Mouse (Mus musculus) spleen, postnatal 36 days (tissue): ENCODE results near the gene Plekhb1.

Experiments used
- DNase-seq, 2 experiments: peaks; one replicate each; pipeline ENCODE4 v3.0.0; 2022; ENCODE audit warnings: low spot score in 2 of 2, mixed read lengths in 1 of 2

The Plekhb1 gene

DNA sequence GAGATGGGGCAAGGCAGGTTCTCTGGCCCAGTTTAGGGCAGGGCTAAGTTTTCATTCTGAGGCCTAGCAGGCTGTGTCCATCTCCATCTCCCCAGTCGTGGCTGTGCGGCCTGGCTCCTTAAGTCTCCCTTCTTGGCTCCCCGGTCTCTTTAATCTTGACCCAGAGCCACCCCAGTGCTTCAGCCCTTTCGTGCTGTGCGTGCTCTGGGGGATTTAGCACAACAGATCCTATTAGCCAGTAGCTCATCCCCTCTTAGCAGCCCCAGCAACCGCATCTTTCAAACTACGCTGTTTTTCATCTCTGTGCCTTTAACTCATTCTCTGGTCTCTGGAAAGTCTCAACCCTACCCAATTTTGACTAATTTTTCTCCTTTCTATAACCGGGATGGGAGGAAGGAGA, at the start of gene Plekhb1:
Gene Plekhb1, minus strand, starts transcription at position 184 of the 400 bp plus-strand sequence.
- no peak for DNase-seq

DNA sequence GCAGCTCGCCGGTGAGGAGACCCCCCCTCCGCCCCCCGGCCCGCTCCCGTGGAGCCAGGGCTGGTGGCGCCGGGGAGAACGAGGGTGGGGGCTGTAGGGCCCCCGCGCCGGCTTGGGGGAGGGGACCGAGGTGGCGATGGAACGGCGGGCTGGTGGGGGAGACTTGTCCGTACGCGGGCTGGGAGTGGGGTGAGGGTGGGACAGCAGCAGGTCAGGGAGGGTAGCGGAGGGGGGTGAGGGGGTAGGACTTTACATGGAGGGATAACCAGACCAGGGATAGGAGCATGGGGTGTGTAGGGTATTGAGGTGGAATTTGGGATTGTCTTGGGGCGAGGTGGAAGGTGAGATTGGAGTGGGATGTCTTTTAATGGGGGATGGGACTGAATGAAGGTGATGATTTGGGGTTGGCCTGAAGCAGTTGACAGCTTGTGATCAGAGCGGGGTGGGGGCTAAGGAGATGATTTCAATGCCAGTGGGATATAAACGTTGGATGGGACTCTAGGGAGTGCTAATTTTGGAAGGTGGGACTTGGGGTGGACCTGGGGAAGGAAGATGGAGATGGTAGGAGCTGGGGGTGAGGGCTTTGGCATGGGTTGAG, 44.8 kb upstream of the Plekhb1 start:
- DNase-seq = no peak

DNA sequence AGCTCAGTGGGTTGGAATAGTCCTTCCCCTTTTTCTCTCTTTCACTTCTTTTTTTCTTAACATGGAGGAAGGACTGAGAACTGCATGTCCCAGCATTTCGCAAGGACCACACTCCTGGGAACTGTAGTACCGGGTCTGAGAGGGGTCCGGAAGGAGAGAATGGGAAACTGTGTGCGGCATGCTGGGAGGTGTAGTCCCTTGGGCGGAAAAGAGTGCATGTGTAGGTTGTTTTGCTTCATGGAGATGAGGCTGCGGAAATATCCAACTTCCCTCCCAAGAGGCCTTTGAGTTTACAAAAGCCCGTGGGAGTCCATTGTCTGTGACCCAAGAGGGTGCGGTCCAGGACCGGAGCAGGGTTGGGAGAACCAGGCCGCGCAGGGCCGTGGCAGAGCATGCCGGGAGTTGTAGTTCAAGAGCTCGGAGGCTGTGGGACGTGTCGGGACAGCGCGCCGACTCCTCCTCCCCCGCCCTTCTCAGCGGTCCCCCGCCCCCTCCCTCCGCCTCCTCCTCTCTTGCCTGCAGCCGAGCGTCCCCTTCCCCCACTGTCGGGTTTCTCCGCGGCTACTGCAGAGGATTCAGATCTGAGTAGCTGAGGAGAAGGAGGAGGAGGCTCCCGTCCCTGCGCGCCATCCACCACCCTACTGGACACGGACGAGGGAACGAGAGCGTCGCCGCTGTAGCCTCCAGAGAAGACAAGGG, 44.1 kb upstream of the Plekhb1 start, which contains the start of gene Fam168a:
Gene Fam168a, plus strand, starts transcription at position 493 of the 699 bp plus-strand sequence.
- peak; percentile 92 to 93 for DNase-seq

DNA sequence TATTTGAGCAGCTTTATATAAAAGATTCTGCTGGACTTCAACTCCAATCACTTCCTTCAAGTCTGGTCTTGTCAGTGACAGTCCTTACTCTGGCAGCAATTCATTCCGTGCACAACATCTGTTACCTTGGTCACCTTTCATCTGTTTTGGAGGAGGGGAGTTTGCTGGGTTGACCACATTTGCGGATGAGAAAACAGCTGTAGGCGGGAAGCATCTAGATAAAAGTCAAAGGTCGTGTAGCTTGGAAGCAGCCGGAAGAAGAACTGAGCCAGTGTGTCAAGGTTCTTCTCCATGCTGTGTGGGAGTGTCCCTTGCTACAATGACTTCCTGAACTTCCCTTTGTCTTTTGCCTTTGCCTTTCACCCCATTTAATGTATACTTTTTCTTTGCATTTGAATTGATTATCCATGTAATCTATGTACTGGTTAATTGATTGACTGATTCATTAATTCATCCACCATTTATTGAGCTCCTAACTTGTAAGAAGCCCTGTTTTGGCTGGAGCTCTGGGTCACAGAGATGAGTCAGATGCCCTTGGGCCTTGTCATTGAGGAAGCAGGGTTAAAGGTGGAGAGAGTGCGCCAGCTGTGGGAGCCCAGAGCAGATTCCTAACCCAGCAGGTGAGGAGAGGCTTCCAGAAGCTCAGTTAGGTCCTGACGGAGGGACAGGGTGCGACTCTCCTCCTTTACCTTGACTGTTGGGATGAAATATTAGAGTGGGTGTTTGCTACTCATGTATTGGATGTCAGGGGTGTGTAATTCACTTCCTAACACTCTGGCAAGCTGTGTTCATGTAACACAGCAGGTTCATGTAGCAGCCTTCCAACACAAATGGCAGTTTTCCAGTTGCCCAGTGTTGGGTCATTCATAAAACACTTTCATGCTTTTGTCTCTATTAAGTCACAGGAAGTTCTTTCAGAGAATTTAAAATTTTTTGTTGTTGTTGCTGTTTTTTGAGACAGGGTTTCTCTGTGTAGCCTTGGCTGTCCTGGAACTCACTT, 37.9 kb upstream of the Plekhb1 start:
- peak; percentile 12 to 13 for DNase-seq

DNA sequence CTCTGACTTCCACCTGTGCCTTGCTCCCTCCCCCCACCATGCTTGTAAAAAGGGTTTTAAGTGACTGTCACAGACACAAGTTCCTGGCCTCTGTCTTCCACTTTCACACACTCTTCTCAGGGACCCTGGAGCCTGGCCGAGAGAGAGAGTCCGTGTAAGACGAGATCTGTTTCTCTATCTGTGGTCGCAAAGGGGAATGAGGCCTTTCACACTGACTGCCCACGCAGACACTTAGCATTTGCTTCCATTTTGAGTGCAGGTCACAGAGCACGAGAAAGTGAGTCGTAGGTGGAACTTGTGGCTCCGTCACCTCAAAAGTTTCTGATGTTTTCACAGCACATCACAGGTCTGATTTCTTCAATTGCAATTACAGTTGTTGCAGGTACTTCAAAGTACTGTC, 31.0 kb upstream of the Plekhb1 start:
- no peak for DNase-seq

DNA sequence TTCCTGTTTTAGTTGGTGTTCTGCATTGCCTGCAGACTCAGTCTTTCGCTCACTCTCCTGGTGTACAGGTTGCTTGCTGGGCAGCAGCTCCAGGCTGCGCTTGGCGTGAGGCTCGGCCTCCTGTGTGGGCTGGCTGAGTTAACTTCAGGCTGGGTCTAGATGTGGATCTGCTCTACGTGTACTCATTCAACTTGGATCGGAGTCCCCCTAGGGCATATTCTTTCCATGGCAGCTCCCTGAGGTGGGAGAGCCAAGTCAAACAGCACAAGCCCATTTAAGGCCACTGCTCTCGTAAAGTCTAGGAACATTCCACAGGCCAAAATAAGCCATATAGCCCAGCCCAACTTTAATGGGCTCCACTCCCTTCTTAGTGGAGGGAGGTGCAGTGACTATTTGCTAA, 26.3 kb upstream of the Plekhb1 start:
- no peak for DNase-seq

DNA sequence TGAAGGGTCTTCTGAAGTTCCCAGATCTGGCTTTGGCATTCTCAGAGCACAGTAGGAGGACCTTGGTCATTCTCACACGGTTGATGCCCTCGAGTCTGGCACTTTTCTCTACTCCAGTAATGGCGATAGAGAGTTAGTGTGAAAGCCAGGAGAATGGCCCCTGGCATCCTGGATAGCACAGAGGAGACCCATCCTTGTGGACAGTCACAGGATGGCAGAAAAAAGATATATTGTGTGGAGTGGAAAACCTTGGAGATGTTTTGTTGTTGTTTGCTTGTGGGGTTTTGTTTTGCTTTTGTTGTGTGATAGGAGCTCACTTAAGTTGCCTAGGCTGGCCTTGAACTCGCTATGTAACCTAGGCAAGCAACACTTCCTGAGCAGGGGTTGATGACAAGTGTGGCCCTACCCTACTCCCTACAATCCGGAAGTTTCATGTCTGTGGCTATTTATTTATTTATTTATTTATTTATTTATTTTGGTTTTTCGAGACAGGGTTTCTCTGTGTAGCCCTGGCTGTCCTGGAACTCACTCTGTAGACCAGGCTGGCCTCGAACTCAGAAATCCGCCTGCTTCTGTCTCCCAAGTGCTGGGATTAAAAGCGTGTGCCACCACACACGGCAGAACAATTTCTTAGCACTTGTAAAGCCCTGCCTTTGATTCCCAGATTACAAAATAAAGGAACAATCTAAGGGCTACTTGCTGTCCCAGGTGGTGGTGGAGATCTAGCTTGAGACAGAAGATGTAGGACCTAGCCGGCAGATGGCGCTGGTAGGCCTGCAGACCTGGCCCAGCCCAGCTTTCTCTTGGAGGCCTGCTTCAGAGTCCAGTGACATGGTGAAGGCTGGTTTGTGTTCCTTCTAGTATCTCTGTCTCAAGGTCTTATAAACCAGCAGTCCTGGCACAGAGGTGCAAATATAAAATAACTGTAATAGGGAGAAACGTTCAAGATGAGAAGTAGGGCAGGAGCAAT, 23.1 kb upstream of the Plekhb1 start:
- peak; percentile 65 to 67 for DNase-seq

DNA sequence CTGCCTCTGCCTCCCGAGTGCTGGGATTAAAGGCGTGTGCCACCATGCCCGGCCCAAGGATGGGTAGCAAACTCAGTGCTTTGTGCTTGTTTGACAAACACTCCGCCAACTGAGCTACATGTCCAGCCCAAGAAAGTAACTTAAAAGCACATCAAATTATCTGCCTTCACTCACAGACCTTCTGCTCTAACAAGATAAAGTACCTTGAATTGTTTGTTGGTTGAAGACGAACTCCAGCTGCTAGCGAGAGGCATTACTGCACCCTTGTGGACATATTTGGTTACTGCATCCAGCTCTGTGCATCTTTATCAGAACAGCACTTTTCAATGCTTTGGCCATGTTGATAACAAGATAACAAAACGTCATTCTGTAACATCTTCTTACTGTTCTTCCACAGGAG, 22.3 kb upstream of the Plekhb1 start:
- DNase-seq = peak; percentile 37 to 56

DNA sequence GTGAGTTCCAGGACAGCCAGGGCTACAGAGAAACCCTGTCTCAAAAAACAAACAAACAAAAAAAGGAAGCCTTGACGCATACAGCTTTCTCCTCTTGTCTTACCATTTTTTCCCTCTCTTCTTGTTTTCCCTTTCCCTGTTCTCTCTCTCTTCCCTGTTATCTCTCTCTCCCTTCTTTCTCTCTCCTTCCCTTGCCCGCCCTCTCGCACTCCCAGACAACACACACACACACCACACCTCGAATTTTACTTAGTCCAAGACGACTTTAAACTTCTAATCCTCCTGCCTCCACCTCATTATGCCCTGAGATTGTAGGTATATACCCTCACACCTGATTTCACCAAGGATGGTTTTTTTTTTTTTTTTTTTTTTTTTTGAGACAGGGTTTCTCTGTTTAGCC, 21.9 kb upstream of the Plekhb1 start:
- no peak for DNase-seq

DNA sequence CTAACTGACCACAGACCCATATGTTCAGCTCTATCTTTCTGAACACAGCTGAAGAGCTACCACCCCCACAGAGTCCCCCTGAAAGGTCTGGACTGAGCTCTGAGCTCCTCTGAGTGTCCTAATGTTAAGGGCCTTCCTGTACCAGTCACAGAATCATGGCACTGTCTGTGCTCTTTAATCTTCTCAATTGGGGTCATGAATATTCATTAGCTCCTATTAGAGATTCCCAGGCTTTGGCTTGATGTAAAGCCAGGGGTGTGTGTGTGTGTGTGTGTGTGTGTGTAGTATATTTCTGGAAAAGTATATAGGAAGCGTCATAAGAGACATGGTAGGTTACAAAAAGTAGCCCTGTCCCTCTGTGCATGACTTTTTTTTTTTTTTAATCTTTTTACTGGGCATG, 21.0 kb upstream of the Plekhb1 start:
- no peak for DNase-seq

DNA sequence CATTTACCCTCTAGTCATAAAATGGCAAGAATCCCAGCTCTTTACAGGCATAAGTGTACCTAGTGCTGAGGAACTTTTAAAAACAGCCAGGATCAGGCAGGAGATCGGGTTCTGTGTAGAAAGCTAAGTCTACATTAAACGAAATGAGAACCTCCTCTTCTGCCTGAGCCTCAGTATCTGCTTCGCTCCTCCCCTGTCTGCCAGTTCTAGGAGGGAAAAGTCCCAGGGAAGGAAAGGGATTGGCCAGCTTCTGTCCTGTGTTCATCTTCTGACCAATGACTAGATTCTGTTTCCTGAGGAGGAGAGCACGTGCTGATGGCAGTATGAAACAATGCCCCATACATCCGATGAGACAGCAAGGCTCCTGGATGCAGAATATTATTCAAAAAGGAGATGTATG, 18.9 kb upstream of the Plekhb1 start:
- no peak for DNase-seq

DNA sequence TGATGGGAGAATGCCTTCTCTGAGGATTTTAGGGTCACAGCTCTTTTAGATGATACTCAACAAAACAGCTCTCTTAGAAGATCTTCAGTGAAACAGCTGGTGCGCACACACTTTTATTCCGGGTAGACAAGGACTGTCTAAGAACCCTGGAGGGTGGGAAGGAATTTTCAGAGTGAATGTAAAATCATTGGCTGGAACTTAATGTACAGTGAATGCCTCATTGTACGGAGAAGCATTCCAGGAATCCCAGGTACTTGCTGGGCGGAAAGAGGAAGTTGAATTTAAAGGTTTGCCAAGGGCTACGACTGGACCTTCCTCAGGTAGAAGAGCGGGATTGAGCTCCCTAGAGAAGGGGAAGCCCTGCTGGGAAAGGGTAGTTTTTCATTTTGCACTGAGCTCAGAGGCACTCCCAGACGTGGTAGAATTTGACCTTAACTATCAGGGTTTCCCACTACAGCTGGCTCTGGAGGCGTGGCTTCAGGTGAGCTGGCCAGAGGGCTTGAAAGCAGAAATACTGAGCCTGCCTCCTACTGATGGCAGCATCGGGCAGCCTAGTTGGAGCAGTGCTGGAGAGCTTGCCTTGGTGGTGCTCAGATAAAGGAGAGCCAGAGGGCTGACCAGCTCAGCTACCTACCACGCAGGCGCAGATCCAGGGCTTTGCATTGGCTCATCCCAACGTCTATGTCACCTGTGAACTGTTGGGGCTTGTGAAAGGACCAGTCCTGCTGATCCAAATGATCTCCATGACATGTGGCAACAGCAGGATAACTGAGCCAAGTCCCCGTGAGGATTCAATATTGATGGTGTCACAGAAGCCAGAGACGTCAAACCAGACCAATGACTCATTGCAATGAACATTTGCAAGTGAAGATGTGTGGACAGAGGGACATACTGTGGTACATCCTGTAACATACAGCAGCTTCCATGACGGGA, 17.0 kb upstream of the Plekhb1 start:
- no peak for DNase-seq

DNA sequence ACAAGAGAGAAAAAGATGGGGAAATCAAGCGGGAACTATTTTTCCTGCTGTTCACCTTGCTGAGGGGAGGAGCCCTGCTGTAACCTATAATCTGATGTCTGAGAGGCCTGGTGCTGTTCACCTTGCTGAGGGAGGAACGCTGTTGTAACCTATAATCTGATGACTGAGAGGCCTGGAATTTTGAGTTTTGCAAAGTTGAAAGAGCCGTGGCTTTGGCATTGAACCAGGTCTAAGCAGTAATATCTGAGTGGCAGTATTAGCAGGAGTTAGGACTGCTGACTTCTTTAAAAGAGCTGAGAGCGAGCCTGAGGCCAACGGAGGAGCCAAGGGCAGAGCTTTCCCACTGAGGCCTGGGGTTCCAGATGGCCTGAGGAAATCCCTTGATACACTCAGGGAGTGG, 15.8 kb upstream of the Plekhb1 start:
- DNase-seq = no peak

DNA sequence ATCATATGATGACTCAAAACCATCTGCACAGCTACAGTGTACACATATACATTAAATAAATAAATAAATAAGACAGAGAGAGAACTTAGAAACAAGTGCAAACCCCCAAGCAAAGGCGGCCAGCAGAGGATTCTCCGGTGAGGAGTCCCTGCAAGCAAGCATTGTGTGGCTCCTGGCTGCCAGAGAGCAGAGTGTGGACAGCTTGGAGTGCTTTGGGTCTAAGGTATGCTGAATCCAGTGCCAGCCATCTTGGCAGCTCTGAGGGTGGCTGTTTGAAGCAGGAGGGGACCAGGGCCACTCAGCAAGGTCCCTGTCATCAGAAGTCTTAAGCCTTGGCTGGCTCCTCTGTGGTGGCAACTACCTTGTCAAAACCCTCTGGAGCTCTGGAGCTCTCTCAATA, 12.7 kb upstream of the Plekhb1 start:
- DNase-seq = no peak

DNA sequence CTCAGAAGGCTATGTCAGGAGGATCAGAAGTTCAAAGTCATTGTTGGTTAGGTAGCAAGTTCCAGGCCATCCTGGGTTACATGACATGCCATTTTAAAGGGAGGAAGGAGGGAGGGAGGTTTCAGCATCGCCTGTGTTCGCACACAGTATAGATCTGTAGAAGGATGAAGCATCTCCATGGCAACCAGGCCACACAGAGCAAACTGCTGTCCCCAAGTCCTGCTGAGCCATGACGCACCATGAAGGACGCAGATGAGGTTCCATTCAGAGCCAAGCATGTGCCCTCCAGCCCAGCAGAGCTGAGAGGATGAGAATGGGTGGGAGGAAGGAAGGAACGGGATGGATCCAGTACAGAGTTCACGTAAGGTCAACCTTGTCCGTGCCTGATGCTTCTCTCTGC, 11.2 kb upstream of the Plekhb1 start:
- no peak for DNase-seq

DNA sequence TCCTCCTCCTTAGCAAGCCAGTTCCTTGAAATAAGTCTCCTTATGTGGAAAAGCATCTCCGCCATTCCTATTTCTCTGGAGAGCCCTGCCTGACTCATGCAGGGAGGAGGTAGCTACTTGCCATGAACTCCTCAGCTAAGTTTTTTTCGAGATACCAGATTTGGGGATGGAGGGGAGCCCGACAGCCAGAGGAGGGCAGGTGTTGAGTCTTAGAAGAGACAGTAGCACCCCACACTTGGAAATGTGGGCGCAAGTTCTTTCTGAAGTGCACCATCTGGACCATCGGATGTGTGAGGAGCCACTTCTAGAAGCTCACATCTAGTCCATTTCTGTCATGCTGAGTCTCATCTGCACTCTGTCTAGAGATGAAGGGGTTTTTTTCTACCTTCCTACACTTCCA, 8.4 kb upstream of the Plekhb1 start:
- DNase-seq = no peak

DNA sequence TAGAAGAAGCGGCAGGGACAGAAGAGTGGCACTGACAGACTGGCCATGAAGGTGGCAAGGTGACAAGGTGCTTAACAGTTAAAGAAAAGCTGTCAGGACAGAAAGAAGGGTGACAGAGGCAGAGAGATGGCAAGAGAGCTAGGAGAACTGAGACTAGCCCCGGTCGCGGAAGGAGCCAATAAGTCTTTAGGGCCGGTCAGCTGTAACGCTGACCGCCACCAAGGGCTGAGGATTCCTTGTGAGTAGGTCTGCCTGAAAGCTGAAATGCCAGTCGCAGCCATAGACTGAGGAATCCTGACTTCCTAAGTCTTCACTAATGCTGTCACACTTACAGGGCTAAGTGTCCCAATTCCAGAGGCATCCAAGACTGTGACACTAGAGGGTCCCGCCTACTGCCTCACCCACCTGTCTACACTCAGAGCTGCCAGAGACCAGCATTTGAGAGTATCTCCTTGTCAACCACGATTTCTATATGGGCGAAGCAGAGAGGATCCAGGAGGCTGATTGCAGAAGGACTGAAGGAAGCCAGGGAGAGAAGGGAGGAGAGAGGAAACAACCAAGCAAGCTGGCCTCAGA, 1.6 kb upstream of the Plekhb1 start:
- DNase-seq = no peak

DNA sequence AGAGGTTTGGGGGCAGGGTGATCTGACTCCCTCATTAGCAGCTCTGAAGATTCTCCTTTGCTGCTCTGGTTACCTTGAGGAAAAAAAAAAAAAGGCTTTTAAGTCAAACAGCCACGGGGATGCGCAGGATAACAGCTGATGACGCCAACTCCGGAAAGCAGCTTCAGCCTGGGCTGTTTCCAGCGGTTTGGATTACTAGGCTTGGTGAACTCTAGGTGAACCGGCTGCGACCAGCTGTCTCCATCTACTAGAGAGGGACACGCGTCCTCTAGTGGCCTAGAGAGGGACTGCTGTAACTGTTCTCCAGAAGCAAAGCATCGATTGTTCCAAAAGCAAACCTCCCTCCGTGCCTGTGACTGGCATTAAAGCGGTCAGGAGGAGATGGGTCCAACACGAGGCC, 976 bp upstream of the Plekhb1 start:
- DNase-seq = peak; percentile 58 to 65

DNA sequence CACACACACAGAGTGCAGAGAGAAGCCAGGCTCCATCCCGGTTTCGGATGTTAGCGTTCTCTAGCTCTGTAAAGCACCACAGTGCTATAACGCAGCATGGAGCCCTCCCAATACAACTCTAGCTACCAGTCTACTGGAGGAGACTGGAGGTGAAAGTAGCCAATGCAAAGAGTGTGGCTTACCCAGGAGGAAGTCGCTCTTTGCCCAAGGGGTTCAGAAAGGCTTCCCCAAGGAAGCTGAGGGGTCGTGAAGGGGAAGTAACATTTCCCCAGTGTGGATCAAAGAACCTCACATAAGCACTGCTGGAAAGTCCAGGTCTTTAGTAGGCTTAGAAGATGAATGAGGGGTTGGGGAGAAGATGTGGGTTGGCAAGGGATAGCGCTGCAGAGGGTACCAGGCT, 950 bp downstream of the Plekhb1 start:
- no peak for DNase-seq

DNA sequence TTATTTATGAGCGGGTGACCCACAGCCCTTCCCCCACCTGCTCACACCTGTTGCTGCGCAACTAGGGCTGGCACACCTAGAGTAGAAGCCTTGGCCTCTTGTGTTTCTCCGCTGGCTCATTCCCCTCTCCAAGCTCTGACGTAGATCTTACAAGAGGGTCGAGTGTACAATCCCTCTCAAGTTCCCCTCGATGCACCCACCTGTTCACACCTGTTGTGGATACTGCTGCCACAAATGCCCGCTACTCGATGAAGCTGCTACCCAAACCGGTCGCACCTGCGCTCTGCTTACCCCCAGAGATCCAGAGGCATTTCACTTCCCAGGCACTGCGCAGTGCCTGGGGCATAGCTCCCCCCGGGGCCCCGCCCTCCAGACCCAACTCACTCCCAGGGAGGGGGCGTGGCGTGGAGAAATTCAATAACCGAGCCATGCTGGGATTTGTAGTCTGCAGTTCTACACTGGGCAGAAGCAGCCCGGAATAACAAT, 4.1 kb downstream of the Plekhb1 start:
- no peak for DNase-seq
